Mouse (Mus musculus) forebrain, embryonic 14.5 days (tissue): ENCODE data around the gene Fkbp5. TPM values are rescaled to one million over a fixed set of nuclear protein-coding genes. Genes with fewer than 3 reads are reported as not detected.

Experiments
- ATAC-seq: fragments of 200-750 bp; cut with Nextera tagmentation; 2 replicates; pipeline ENCODE4 v1.8.0; 2017; ENCODE audit warnings: mild to moderate bottlenecking, moderate library complexity
- DNase-seq: peaks from one replicate; pipeline ENCODE4 v3.0.0-alpha.2; 2015; ENCODE audit warnings: low spot score
- H3K27ac ChIP-seq: fragments of 300-500 bp; sonication (generic); 2 replicates; pipeline ENCODE4 v1.5.1; 2014; ENCODE audit warnings: low read depth, mild to moderate bottlenecking, control low read depth, low read length, moderate library complexity
- H3K27me3 ChIP-seq: fragments of 300-500 bp; sonication (generic); replicated peaks from 2 replicates; pipeline ENCODE4 v1.6.1; 2014; ENCODE audit warnings: low read length, control low read depth, mixed read lengths; ENCODE audit not compliant: control insufficient read depth, insufficient read depth
- H3K36me3 ChIP-seq: fragments of 300-500 bp; sonication (generic); 2 replicates; pipeline ENCODE4 v1.6.1; 2014; ENCODE audit warnings: low read length, control low read depth; ENCODE audit not compliant: control insufficient read depth, insufficient read depth
- H3K4me1 ChIP-seq: fragments of 300-500 bp; sonication (generic); 2 replicates; pipeline ENCODE4 v1.6.1; 2014; ENCODE audit warnings: antibody characterized with exemption, low read length, control low read depth; ENCODE audit not compliant: control insufficient read depth, insufficient read depth
- H3K4me2 ChIP-seq: fragments of 300-500 bp; sonication (generic); 2 replicates; pipeline ENCODE4 v1.6.1; 2014; ENCODE audit warnings: mild to moderate bottlenecking, control low read depth, low read length
- H3K4me3 ChIP-seq: fragments of 300-500 bp; sonication (generic); 2 replicates; pipeline ENCODE4 v1.5.1; 2014; ENCODE audit warnings: low read depth, low read length, control low read depth
- H3K9ac ChIP-seq: fragments of 300-500 bp; sonication (generic); 2 replicates; pipeline ENCODE4 v1.6.1; 2014; ENCODE audit warnings: mild to moderate bottlenecking, low read length, control low read depth, moderate library complexity
- H3K9me3 ChIP-seq: fragments of 300-500 bp; sonication (generic); replicated peaks from 2 replicates; pipeline ENCODE4 v1.6.1; 2016; ENCODE audit warnings: low read length, control low read depth, mixed read lengths; ENCODE audit not compliant: control insufficient read depth
- WGBS: fragments of 180-500 bp; shearing (Covaris S2); extraction: QIAGEN DNeasy Blood & Tissue Kit; methylation state at CpG from one replicate; pipeline ENCODE4 v1.1.7; 2014; 5-methylcytosine and 5-hydroxymethylcytosine counted together
- polyA plus RNA-seq: library from polyadenylated mRNA; unstranded; fragments of >200 nt; fragmentation: Nextera tagmentation; extraction: Ambion mirVana; gene quantifications from 2 replicates; pipeline ENCODE4 v1.2.1, GENCODE M21; 2014

Gene Fkbp5
- polyA plus RNA-seq, 1 experiment from 2014 or later, result 11.7 TPM

GRCm38 (mm10) chr17:28504182-28504581 lies 13.1 kb downstream of the Fkbp5 start:
- WGBS, result 84% methylated on average over 6 of the region's 6 CpGs
- Histone ChIP-seq H3K4me1 (no peaks in the 10 kb centered on the region), H3K9me3 (no peaks in the 10 kb centered on the region), H3K9ac (no peak overlapping the region), H3K27ac (no peak overlapping the region), H3K36me3 (no peaks in the 10 kb centered on the region), H3K4me2 (no peak overlapping the region), H3K27me3 (no peaks in the 10 kb centered on the region), H3K4me3 (no peak overlapping the region)
- DNase-seq (no peak), ATAC-seq (no peak)

- H3K9ac ChIP-seq, result no peak overlapping the region
- WGBS, result 77% methylated on average over 7 of the region's 7 CpGs
- H3K36me3 ChIP-seq, result no peaks in the 10 kb centered on the region
- no peak overlapping the region for H3K4me2 ChIP-seq
- no peak overlapping the region for H3K27ac ChIP-seq
- H3K4me1 ChIP-seq, result no peaks in the 10 kb centered on the region
- H3K4me3 ChIP-seq, result no peak overlapping the region
- H3K9me3 ChIP-seq, result no peaks in the 10 kb centered on the region
- H3K27me3 ChIP-seq, result no peaks in the 10 kb centered on the region
- DNase-seq, result no peak
- ATAC-seq, result no peak
Observed at GRCm38 (mm10) chr17:28502196-28502821, 15.0 kb downstream of the Fkbp5 start.

GRCm38 (mm10) chr17:28500465-28500864 lies 16.9 kb downstream of the Fkbp5 start:
- Histone ChIP-seq H3K27me3 (no peaks in the 10 kb centered on the region), H3K36me3 (no peaks in the 10 kb centered on the region), H3K27ac (no peak overlapping the region), H3K4me3 (no peak overlapping the region), H3K4me2 (no peak overlapping the region), H3K9me3 (no peaks in the 10 kb centered on the region), H3K4me1 (no peaks in the 10 kb centered on the region), H3K9ac (no peak overlapping the region)
- no peak for DNase-seq
- WGBS, result 80% methylated on average over 3 of the region's 3 CpGs
- ATAC-seq, result no peak

- Histone ChIP-seq H3K4me1 (no peaks in the 10 kb centered on the region), H3K9ac (no peak overlapping the region), H3K4me2 (no peak overlapping the region), H3K36me3 (no peaks in the 10 kb centered on the region), H3K27ac (no peak overlapping the region), H3K9me3 (no peaks in the 10 kb centered on the region), H3K27me3 (no peaks in the 10 kb centered on the region), H3K4me3 (no peak overlapping the region)
- no peak for ATAC-seq
- WGBS, result 71% methylated on average over 2 of the region's 2 CpGs
- DNase-seq, result no peak
Observed at GRCm38 (mm10) chr17:28499190-28499589, 18.1 kb downstream of the Fkbp5 start.

GRCm38 (mm10) chr17:28495832-28496231 lies 21.5 kb downstream of the Fkbp5 start:
- DNase-seq (no peak), ATAC-seq (no peak)
- H3K9me3 ChIP-seq, result no peaks in the 10 kb centered on the region
- no peak overlapping the region for H3K4me3 ChIP-seq
- no peak overlapping the region for H3K9ac ChIP-seq
- H3K27me3 ChIP-seq, result no peaks in the 10 kb centered on the region
- no peaks in the 10 kb centered on the region; the same call in 1 of the 2 replicates for H3K4me1 ChIP-seq
- H3K4me2 ChIP-seq, result no peak overlapping the region
- no peaks in the 10 kb centered on the region for H3K36me3 ChIP-seq
- WGBS, result 92% methylated on average over 8 of the region's 8 CpGs
- no peak overlapping the region for H3K27ac ChIP-seq

- H3K4me3 ChIP-seq, result no peak overlapping the region
Observed at GRCm38 (mm10) chr17:28491035-28491770, 26.1 kb downstream of the Fkbp5 start.

GRCm38 (mm10) chr17:28488258-28489013 lies 28.9 kb downstream of the Fkbp5 start:
- no peaks in the 10 kb centered on the region for H3K36me3 ChIP-seq
- 72% methylated on average over 7 of the region's 7 CpGs for WGBS
- H3K27ac ChIP-seq, result no peak overlapping the region; the same call in 1 of the 2 replicates
- H3K4me3 ChIP-seq, result no peak overlapping the region
- no peak for ATAC-seq
- no peaks in the 10 kb centered on the region for H3K27me3 ChIP-seq
- H3K4me2 ChIP-seq, result no peak overlapping the region
- no peaks in the 10 kb centered on the region for H3K9me3 ChIP-seq
- no peak for DNase-seq
- peaks cover 5% of the 10 kb centered on the region; the same call in 1 of the 2 replicates for H3K4me1 ChIP-seq
- no peak overlapping the region for H3K9ac ChIP-seq

More at GRCm38 (mm10) chr17:28491035-28491770, 26.1 kb downstream of the Fkbp5 start:
- no peaks in the 10 kb centered on the region; the same call in 1 of the 2 replicates for H3K4me1 ChIP-seq
- H3K9ac ChIP-seq, result no peak overlapping the region
- ATAC-seq (peak; percentile 52; the same call in 1 of the 2 replicates), DNase-seq (peak; percentile 46)
- H3K27ac ChIP-seq, result peak overlapping the region; percentile 22; the same call in 1 of the 2 replicates
- H3K36me3 ChIP-seq, result no peaks in the 10 kb centered on the region
- no peaks in the 10 kb centered on the region for H3K27me3 ChIP-seq
- H3K9me3 ChIP-seq, result no peaks in the 10 kb centered on the region
- 64% methylated on average over 14 of the region's 14 CpGs for WGBS
- no peak overlapping the region for H3K4me2 ChIP-seq

- no peak overlapping the region for H3K4me3 ChIP-seq
- no peak overlapping the region for H3K4me2 ChIP-seq
- no peaks in the 10 kb centered on the region for H3K36me3 ChIP-seq
- no peak overlapping the region for H3K9ac ChIP-seq
- 94% methylated on average over 18 of the region's 18 CpGs for WGBS
- ATAC-seq, result no peak
- no peaks in the 10 kb centered on the region for H3K27me3 ChIP-seq
- peaks cover 5% of the 10 kb centered on the region; the same call in 1 of the 2 replicates for H3K4me1 ChIP-seq
- H3K9me3 ChIP-seq, result no peaks in the 10 kb centered on the region
- DNase-seq, result no peak
- no peak overlapping the region for H3K27ac ChIP-seq
Observed at GRCm38 (mm10) chr17:28487584-28488257, 29.6 kb downstream of the Fkbp5 start.
